Mouse (Mus musculus) liver, embryonic 13.5 days (tissue): ENCODE results near the gene Steap2. TPM values are rescaled to one million over a fixed set of nuclear protein-coding genes. Genes with fewer than 3 reads are reported as not detected.

Source experiments
- polyA plus RNA-seq: library from polyadenylated mRNA; unstranded; fragments of >200 nt; fragmentation: Nextera tagmentation; extraction: Ambion mirVana; gene quantifications from 2 replicates; pipeline ENCODE4 v1.2.1, GENCODE M21; 2015

Steap2 gene
- polyA plus RNA-seq, 1 experiment from 2014 or later = 4.9 TPM

Other genes starting within 250 kb of the Steap2 start
- gene 1700015F17Rik, start 215.4 kb downstream of the Steap2 start, polyA plus RNA-seq = not detected in 2 replicates
- 8.6 and 10.1 TPM in 2 replicates for gene Cldn12, start 179.6 kb downstream of the Steap2 start, polyA plus RNA-seq
- 11.2 and 13.8 TPM in 2 replicates for gene Gtpbp10, start 135.0 kb downstream of the Steap2 start, polyA plus RNA-seq
- gene Gm8773, start 120.8 kb downstream of the Steap2 start, polyA plus RNA-seq = 0.28 and 0.79 TPM in 2 replicates
- gene Cfap69, start 30.3 kb downstream of the Steap2 start, polyA plus RNA-seq = 0.21 and 0.53 TPM in 2 replicates
- gene Steap1, start 54.7 kb upstream of the Steap2 start, polyA plus RNA-seq = 6.9 and 7.8 TPM in 2 replicates